Mouse (Mus musculus) layer of hippocampus, postnatal 10 days (tissue): ENCODE results near the gene Gm49337. TPM values are rescaled to one million over a fixed set of nuclear protein-coding genes. Genes with fewer than 3 reads are reported as not detected.

ENCODE experiments used
- DNase-seq, 2 experiments: peaks; one replicate each; pipeline ENCODE4 v3.0.0; 2021; ENCODE audit warnings: low spot score in 2 of 2
- total RNA-seq, 2 experiments: library from RNA; stranded (reverse); gene quantifications; 2 replicates each; pipeline ENCODE4 v1.2.3; 2021

Gm49337 gene
- total RNA-seq, 2 experiments from 2014 or later, result not detected

DNA sequence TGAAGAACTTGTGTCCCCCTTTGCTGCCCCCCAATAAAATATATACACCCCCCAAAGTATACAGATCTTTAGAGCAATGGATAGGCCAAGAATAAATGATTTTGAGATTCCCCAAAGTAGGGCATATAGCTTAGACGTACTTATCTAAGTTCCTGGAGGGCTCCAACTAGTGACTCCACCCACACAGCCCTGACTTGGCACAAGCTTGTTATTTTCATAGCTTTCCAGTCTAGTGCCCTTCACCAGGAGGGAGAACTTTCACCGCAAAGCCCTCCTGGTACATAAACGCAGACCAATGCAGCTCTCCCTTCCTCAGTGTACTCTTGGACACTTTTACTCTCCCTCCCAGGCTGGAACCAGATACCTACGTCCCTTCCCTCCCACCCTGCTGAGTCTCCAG is 11.0 kb upstream of the Gm49337 start:
- DNase-seq, result no peak

DNA sequence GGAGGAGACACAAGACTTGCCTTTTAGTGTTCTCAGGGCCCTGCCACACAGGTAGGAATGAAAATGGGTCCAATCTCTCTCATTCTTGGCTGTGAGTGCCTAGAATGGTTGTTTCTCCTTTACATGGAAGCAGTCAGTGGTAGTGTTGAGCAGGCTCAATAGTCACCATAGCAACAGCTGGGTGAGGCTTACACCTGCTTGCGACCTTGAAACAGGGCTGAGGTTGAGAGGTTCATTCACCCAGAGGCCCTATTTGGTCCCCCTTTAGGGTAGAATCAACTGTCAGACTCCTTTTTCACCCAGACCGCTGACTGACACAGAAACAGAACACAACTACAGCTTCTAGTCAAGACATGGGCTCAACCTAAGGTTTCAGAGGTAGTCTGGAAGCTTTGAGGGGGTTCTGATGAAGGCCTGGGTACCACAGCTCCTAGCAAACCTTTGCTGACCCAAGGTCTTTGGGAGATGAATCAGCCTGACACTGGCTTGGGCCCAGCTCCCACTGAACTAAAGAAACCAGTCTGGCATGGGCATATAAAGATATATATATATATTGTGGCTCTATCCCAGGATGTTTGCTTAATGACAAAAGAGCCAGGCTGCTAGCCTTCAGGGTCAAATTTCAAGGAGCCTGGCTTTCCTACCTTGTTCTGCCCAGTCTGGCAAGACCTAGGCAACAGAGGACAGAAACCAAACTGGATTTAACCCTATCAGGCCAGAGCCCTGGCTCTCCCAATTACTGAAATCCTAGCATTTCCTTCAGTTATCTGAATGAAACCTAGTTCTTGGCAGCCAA is 8.2 kb upstream of the Gm49337 start:
- DNase-seq, result no peak

DNA sequence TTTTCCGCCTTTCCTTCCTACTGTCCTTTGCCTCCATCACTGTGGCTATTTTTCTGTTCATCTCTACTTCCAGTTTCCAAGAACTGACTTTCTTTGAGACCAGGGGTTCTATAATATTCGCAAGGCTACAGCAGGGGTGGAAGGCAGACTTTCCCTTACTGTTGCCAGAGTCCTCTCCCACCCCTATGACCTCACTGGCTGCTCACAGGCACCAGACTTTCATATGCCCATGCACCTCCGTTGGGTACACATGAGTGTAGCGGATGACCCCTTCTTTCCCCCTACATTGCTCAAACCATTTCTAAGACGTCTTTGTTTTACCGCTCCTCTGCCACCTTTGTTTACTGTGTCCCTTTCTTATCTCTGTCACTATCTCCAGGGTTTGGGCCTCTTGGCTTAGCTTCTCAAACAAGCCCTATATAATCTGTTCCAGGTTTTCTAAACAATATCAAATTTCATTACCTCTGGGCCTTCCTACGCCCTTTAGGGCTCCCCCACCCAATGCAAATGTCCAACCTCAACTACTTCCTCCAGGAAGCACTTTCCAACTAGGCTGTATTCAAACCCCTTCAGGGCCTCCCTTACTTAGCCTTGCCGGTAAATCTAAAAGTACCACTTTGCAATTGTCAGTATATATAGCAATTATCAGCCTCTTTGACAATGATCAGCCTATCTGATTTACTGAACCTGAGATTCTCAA is 7.3 kb upstream of the Gm49337 start:
- no peak for DNase-seq

DNA sequence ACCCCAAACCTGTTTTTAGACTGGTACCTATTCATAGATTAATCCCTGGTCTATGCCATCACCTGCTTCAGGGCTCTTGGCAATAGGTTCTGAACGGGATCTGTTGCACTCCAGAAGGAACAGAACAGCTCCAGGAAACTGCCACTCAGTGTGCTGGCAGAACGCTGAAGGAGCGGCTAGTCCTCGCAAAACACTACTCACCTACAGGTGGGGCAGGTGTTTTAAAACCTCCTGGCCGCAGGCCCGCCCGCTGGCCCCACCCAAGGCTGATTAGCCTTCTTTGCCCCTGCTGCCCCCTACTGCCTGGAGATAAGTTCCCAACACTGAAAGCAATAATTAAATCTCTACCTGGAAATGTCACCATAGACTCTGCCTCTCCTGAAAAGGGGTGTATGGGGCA is 5.8 kb upstream of the Gm49337 start, which contains the start of gene Tspan1:
Gene Tspan1, minus strand, starts transcription at position 198 of the 400 bp plus-strand sequence.
- DNase-seq, result no peak

DNA sequence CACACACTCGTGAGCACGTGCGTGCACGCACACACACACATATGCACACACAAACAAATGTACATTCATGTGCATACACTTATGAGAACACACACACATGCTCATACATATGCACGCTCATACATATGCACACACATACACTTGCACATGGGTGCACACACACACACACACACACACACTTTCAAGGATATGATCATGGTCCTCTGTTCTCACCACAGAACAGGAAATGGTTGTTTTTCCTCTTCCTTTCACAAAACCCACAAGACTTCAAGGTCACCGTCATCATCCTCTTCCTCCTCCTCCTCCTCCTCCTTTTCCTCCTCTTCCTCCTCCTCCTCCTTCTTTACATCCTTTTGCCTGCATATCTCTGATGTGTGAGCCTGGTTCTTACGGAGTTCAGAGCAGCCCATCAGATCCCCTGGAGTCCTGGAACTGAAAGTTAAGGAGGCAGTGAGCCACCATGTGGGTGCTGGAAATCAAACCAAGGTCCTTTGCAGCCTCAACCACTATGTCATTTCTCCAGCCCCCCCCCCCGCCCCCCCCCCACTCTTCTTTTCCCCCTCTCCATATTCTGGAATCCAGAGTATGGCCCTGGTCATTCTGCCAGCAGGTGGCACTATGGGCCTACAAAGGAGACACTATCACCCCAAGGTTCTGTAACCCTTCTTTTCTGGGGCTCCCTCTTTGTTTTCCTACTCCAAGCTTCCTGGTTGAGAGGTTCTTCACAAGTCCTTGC is 4.4 kb upstream of the Gm49337 start:
- peak; percentile 85 to 87 for DNase-seq

DNA sequence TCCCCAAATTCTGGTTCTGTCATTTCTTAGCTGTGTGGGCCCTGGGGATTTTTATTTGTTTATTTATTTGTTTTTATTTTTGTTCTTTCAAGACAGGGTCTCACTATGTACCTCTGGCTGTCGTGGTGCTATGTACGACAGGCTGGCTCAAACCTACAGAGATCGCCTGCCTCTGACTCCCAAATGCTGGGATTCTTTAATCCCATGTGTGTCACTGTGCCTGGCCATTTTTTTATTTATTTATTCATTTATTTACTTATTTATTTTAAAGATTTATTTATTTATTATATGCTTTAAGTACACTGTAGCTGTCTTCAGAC is 3.9 kb upstream of the Gm49337 start:
- DNase-seq, result no peak

DNA sequence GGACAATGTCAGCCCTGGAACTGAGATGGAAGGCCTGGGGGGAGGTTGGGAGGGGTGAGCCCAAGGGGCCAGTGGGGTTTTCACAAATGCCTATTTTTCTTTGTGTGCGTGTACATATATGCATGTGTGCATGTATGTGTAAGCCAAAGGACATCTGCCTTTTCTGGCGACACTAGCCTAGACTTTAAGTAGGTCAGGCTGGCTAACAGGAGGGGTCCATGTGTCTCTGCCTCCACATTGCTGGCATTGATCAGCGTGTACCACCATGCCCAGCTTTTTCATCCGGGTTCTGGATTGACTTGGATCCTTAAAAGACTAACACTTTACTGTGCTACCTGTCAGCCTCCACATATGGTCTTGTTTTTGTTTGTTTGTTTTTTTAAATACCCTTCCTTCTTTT is 568 bp downstream of the Gm49337 start:
- no peak for DNase-seq

DNA sequence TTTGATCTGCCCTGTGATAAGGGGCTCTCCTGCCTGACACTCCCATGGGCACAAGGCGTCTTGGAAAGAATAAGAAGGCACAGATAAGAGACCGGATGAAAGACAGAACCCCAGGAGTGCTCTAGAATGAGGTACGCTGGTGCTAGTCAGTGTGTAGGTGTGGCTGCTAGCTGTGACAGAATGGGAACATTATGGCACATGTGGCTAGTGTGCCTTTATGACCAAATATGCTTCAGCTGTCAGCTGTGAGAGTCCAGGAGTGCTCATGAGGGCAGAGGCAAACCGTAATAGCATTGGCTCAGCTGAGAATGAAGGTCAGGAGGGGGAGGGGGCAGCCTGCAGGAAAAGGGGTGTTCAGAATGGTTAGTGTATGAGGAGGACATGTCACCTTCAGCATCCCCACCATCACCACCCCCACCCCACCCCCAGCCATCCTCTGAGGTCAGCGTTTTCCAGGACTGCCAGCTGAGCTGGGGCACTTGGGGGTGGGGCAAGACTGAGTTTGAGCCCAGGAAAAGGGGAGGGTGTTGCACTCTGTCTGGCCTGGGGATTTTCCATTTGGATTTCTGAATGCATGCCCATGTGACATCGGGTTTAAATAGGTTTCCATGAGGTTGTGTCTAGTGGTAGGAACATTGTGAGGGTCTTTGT is 1.4 kb downstream of the Gm49337 start:
- no peak for DNase-seq

DNA sequence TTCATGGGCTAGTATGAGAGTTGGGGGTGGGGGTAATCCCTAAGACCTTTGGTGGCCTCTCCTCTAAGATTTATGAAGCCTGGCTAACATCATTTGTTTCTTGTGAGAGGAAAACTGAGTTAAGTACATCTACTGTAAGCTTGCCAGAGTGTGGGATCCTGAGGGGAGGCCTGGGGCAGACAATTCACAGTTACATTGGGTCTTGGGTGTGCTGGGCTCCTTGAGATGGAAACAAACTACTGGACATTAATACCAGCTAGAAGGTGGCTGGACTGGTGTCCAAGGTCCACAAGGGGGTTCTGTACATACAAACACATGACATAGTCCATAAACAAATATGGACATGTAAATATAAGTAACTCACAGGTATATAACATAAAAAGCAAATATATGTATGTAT is 2.0 kb downstream of the Gm49337 start:
- DNase-seq, result no peak

DNA sequence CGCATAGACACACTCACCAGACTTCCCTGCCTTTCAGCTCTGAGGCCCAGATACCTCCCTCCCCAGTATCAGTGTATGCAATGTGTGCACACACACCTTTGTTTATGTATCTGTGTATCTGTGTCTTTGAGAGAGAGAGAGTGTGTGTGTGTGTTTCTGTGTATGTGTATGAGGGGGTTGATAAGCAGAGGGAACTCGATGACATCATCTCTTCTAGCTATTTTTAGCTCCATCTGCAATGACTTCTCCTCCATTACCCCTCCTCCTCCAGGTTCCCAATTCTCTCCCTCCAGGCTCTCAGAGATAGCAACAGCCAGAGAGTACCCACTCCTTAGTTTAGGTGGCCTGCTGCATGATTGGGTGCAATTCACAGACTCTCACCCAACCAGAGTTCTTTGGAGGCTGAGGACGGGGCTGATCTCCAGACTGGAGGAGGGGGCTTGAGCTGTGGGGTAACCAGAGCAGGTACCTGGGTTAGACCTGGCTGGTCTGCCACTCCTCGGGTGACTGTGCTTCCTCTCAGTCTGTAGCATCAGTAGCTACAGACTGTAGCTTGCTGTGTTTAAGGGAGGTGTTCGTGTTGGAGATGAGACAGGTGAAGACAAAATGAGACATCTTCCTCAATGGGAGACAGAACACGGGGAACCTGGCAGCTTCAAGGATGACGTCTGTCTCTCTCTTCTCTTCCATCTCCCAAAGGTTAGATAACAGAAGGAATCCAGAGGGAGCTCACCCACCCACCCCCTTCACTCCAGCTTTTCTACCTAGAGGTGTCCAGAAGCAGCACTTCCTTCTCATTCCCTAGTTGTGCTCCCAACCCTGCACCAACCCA is 2.7 kb downstream of the Gm49337 start:
- DNase-seq, result no peak

DNA sequence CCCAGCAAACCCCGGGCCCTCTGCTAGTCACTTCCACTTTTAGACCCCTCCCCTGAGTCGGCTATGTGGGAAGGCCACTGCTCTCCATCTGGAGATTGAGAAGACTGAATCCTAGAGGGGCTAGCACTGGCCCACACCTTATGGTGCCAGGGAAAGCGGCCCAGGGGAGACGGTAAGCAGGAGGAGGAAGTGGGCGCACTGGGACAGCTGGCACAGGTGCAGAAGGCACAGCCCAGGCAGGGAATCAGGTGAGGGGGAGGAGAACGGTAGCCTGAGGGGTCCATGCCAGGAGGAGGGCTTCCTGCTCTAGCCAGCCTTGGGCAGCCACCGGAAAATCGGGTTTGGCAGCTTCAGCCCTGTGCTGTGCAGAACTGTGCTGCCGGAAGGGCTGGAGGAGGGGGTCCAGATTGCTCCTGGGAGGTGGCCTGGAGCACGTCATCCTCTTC is 3.4 kb downstream of the Gm49337 start:
- peak; percentile 75 to 81 for DNase-seq

DNA sequence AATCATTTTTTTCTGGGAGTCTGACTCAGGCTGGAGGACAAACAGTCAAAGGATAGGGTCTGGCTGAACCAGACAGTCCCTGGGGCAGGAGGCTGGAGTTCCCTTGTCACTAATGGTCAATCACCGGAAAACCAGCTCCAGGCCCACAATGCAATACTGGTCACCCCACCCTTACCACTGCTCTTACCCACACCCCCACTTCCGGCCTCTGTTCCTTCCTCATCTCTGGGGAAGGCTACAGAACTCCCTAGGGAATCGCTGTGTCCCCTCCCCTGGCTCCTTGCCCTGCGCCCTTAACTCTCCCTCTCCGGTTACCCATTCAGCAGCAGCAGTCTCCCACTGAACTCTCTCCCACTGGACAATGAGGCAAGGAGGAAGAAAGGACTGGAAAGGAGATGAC is 4.0 kb downstream of the Gm49337 start:
- peak; percentile 54 to 58 for DNase-seq

DNA sequence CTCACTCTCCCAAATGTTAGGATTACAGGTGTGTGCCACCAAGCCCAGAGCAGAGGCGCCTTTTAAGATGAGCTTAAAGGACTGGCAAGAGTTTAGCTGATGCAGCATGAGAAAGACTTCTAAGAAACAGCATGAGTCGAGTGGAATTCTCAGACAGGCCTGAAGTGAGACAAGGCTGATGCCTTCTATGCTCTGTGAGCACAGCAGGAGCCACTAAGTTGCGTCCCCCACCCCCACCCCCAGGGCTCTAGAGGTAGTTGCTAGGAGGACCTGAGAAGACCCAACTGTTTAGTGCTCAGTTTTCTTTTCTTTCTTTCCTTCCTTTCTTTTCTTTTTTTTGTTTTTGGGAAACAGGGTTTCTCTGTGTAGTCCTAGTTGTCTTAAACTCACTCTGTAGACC is 8.9 kb downstream of the Gm49337 start:
- DNase-seq, result no peak

DNA sequence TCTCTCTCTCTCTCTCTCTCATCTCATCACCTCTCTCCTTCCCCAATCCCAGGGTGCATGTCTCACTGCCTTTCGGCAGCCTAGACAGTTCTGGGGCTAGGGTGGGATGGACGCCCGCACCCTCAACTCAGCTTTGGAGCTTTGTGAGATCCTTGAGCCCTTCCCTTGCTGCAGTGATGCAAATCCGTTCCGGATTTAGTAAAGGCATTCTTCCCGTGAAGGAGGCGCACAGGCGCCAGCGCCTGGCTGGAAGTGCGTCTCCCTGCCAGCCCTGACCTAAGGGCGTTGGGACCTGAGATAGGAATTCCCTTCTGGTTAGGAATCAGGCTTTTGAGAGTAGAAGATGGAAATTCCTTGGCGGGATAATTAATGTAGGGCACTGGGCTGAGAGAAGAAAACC is 9.6 kb downstream of the Gm49337 start:
- DNase-seq, result no peak

DNA sequence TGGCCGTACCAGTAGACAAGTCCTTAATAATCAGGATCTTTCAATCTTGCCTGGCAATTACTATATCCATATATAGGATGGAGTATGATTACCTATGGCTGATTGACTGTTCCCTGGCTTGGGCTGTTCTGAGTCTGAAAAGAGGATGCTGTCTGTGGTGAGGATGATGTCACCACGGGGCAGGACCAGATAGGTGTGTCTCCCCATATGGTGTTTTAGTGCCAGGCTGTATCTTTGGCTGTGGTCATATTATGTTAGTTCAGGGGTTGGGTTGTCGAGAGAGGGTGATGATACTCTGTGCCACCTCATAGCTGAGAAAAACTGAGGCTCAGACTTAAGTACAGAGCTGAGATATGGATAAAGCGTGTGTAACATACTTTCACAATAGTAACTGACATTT is 11.9 kb downstream of the Gm49337 start:
- DNase-seq, result no peak

DNA sequence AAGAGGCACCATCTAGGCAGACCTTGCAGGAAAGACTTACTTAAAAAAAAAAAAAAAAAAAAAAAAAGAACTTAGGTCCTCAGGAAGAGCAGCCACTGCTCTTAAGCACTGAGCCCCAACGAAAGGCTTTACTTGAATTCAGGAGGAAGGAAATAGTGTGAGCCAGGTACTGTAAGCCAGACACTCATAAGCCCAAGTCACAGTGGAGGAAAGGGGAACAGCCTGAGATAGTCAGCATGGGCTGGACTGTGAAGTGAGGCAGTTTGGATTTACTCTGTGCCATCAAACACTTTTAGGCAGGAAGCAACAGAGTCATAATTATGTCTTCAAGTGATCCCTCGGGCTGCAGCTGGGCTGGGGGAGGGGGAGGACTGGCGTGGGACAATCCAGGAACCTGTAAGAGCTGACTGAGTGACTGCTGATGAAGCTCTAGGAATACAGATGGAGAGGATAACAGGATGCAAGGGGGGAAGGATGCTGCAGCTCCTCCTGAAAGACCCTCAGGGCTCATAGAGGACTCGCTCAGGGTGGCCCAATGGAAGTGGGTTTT is 19.2 kb downstream of the Gm49337 start:
- DNase-seq, result no peak

DNA sequence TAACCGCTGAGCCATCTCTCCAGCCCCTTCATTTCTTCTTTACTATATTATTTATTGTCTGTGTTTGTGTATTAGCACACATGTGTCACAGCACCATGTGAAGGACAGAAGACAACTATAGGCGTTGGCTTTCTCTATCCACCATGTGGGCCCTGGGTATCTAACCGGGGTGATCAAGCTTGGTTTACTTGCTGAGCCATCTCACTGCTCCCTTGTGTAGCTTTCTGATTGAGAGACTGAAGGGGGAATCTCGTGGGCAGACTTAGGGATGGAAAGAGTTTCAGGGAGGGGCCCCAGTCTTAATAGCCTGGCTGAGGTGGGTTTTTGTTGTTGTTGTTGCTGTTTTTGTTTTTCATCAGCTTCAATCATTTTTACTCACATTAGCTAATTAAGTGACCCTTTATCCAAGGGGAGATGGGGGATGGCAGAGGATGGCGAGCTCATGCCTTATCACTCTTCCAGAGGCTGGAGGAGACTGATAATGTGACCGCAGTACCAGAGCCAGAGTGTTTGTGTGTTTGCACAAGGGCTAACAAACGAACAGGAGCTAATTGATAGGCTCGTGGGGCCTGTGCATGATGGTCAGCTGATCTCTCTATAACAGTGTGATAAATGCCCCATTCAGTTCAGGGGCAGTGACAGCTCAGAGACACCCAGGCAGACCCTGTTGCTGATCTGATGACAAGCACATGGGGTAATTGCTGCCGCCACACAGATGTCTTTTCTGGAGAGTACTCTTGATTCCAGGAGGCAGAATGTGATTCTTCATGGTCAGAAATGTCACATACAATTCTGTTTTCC is 20.6 kb downstream of the Gm49337 start:
- no peak for DNase-seq

DNA sequence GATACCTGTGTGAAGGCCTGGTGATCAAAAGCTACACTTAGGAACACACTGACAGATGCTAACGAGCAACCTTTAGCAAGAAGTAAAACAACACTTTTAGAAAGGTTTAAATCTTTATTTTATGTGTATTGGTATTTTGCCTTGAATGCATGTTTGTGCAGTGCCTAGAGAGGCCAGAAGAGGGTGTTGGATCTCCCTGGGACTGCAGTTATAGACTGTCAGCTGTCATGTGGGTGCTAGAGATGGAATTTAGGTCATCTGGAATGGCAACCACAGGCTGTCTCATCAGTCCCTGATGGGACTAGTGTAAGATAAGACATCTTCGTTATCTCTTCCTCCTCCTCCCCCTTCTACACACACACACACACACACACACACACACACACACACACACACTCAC is 25.2 kb downstream of the Gm49337 start:
- no peak for DNase-seq

DNA sequence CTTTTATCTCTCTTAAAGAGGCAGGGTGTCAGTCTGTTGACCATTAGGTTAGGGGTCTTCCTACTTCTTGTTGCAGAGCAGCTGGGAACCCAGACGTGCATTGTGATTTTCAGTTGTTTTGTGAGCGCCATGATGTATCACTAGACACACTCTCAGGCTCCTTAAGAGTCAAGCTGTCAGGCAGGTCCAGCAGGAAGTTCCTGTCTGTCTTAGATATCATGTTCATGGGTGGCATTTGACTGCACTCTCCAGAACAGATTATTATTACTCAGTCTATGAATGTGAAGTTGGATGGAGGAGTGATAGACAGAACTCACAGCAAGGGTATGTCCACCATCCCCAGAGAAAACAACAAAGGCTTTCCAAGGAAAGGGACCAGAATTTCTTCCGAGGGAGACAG is 31.2 kb downstream of the Gm49337 start:
- DNase-seq, result no peak

DNA sequence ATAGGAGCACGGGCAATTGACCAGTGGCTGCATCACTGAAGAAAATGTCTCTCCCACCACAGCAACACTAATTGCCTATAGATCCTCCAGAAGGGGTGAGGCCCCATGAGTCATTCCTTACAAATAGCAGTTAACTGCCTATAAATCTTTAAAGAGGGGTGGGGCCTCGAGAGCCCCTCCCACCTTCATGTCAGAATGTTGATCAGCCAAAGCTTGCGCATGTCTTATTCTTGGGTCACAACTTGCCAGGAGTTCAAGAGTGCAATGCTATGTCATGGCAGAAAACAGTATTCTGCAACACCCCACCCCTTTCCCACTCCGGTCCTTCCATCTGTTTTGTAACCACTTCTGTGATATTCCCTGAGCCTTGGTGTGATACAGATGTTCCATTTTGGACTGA is 33.3 kb downstream of the Gm49337 start:
- no peak for DNase-seq
